Comparison of ENCODE assay signal across 22 mouse cellular contexts in genomic region chr7:121890636-121891360, GRCm38 (mm10). TPM values are rescaled to one million over a fixed set of nuclear protein-coding genes. Genes with fewer than 3 reads are reported as not detected.
A peak's percentile ranks its signal among the peaks of the same experiment; 100 is the strongest.
DNase-seq lines count a peak whose midpoint lies in the region; ATAC-seq and TF ChIP-seq lines count a peak whose summit lies in the region.
"Had no signal": no experiment of that assay in that cellular context is flagged by ENCODE, and none has a peak within 500 bp of the region (broad histone marks: within the 10 kb centered on the region; RNA-seq: fewer than 3 reads in every experiment).

No protein-coding gene starts in this region.

- no peak for TF ChIP-seq POLR2A in CH12.LX (IDR thresholded peaks at IDR 0.05; ENCODE audit: low read depth, low read length)
- no peak for TF ChIP-seq POLR2A in lung, adult 2 months (IDR thresholded peaks at IDR 0.05; ENCODE audit: borderline replicate concordance, extremely low read depth, low read depth, low read length)

- no peak for TF ChIP-seq CTCF in CH12.LX (conservative IDR thresholded peaks at IDR 0.05 in 1 of 2, IDR thresholded peaks at IDR 0.05 in 1 of 2; ENCODE audit: low read depth in 2 of 2, low read length in 2 of 2)
- TF ChIP-seq CTCF in lung, adult 2 months (IDR thresholded peaks at IDR 0.05; ENCODE audit: insufficient read depth, low read length) = no peak

- H3K27ac ChIP-seq in CH12.LX (ENCODE audit: insufficient read depth, low read depth) = no peak overlapping the region
- no peak overlapping the region for H3K27ac ChIP-seq in intestine, embryonic 15.5 days
- H3K27ac ChIP-seq: embryonic facial prominence, embryonic 12.5 days; forebrain, embryonic 13.5 days; heart, embryonic 13.5 days; liver, embryonic 12.5 days; neural tube, embryonic 15.5 days had no signal

- ATAC-seq in intestine, embryonic 15.5 days = no peak
- ATAC-seq: forebrain, embryonic 13.5 days; intestine, postnatal 0 days; liver, embryonic 12.5 days; lung, postnatal 0 days had no signal

- no peak overlapping the region for H3K4me3 ChIP-seq in CH12.LX (replicated peaks in 1 of 3; ENCODE audit: low read depth in 2 of 3, low read length in 2 of 3, poor library complexity in 1 of 3)
- no peak overlapping the region for H3K4me3 ChIP-seq in intestine, embryonic 15.5 days (replicated peaks)
- no peak overlapping the region for H3K4me3 ChIP-seq in lung, adult 2 months (replicated peaks; ENCODE audit: extremely low read depth, low read depth, low read length)
- H3K4me3 ChIP-seq: embryonic facial prominence, embryonic 12.5 days; forebrain, embryonic 13.5 days; heart, embryonic 13.5 days; liver, embryonic 12.5 days; neural tube, embryonic 15.5 days had no signal

- peaks cover 3% of the 10 kb centered on the region for H3K9me3 ChIP-seq in CH12.LX (replicated peaks; ENCODE audit: low read length)
- H3K9me3 ChIP-seq in intestine, embryonic 15.5 days = no peaks in the 10 kb centered on the region
- H3K9me3 ChIP-seq: embryonic facial prominence, embryonic 12.5 days; forebrain, embryonic 13.5 days; liver, embryonic 12.5 days; neural tube, embryonic 15.5 days had no signal

- in situ Hi-C loops in CH12.LX (cut with MboI; ENCODE audit: low pct_ligation_motif_present, low pct_unique_long_range_greater_than_20kb, low sequenced_read_pairs) = no loop called here

- TF ChIP-seq EP300 in CH12.LX (IDR thresholded peaks at IDR 0.05; ENCODE audit: low read length) = 0 out of 2 replicates have a peak, but pooled peaks have one; percentile 10

- no peak overlapping the region for H3K9ac ChIP-seq in CH12.LX (ENCODE audit: insufficient read depth, low read depth)
- no peak overlapping the region for H3K9ac ChIP-seq in intestine, embryonic 15.5 days
- H3K9ac ChIP-seq: embryonic facial prominence, embryonic 12.5 days; forebrain, embryonic 13.5 days; heart, embryonic 13.5 days; liver, embryonic 12.5 days; neural tube, embryonic 15.5 days had no signal

- H3K4me1 ChIP-seq in CH12.LX (ENCODE audit: control insufficient read depth in 1 of 2, insufficient read depth in 2 of 2) = peaks cover 0 to 7% of the 10 kb centered on the region in 2 experiments; a peak in 2 of 4 replicates
- no peaks in the 10 kb centered on the region for H3K4me1 ChIP-seq in intestine, embryonic 15.5 days (replicated peaks)
- no peaks in the 10 kb centered on the region; the same call in 1 of the 2 replicates for H3K4me1 ChIP-seq in lung, adult 2 months (ENCODE audit: control insufficient read depth, insufficient read depth, low read length)
- H3K4me1 ChIP-seq: embryonic facial prominence, embryonic 12.5 days; forebrain, embryonic 13.5 days; heart, embryonic 13.5 days; liver, embryonic 12.5 days; neural tube, embryonic 15.5 days had no signal

- H3K79me2 ChIP-seq in CH12.LX (replicated peaks; ENCODE audit: control insufficient read depth, extremely low read depth, insufficient read depth, poor library complexity, severe bottlenecking) = no peaks in the 10 kb centered on the region

- dilution Hi-C loops in CH12.LX (cut with MboI; ENCODE audit: extremely low pct_ligation_motif_present, extremely low pct_unique_long_range_greater_than_20kb, low sequenced_read_pairs) = no loop called here

- no peaks in the 10 kb centered on the region for H3K36me3 ChIP-seq in CH12.LX (replicated peaks in 1 of 2; ENCODE audit: control insufficient read depth in 1 of 2, insufficient read depth in 1 of 2, low read length in 1 of 2)
- H3K36me3 ChIP-seq in intestine, embryonic 15.5 days = no peaks in the 10 kb centered on the region
- H3K36me3 ChIP-seq: embryonic facial prominence, embryonic 12.5 days; heart, embryonic 13.5 days; liver, embryonic 12.5 days; neural tube, embryonic 15.5 days had no signal

- H3K27me3 ChIP-seq in CH12.LX (replicated peaks) = no peaks in the 10 kb centered on the region
- no peaks in the 10 kb centered on the region for H3K27me3 ChIP-seq in intestine, embryonic 15.5 days (replicated peaks)
- H3K27me3 ChIP-seq: embryonic facial prominence, embryonic 12.5 days; forebrain, embryonic 13.5 days; heart, embryonic 13.5 days; liver, embryonic 12.5 days; neural tube, embryonic 15.5 days had no signal

- peak; percentile 70 for DNase-seq in layer of hippocampus, adult 9-11 months
- no peak for DNase-seq in layer of hippocampus, postnatal 14 days (ENCODE audit: low spot score in 2 of 2)
- peak; percentile 22 for DNase-seq in CH12.LX (ENCODE audit: extremely low read depth)
- DNase-seq in frontal cortex, adult 2 months (ENCODE audit: extremely low spot score in 1 of 2, low spot score in 1 of 2) = peak; percentile 56 to 57
- DNase-seq in left cerebral cortex, postnatal 36 days (ENCODE audit: low spot score in 2 of 2) = peak; percentile 57 to 67
- no peak for DNase-seq in kidney, adult 8-10 months
- no peak for DNase-seq in lung, adult 2 months
- DNase-seq: adrenal gland, adult 2 months; cerebellum, postnatal 25 days; gastrocnemius, postnatal 25 days; kidney, postnatal 36 days; thymus, postnatal 36 days had no signal

- no peak overlapping the region for H3K4me2 ChIP-seq in CH12.LX (ENCODE audit: insufficient read depth, low read depth, poor library complexity, severe bottlenecking)
- no peak overlapping the region for H3K4me2 ChIP-seq in intestine, embryonic 15.5 days (replicated peaks)
- H3K4me2 ChIP-seq: embryonic facial prominence, embryonic 12.5 days; forebrain, embryonic 13.5 days; heart, embryonic 13.5 days; liver, embryonic 12.5 days; neural tube, embryonic 15.5 days had no signal

- no peak for TF ChIP-seq RAD21 in CH12.LX (IDR thresholded peaks at IDR 0.05; ENCODE audit: low read depth, low read length)

- intact Hi-C loops in left cerebral cortex, postnatal 36 days (cut with DNase I) = no loop called here

- 89% methylated on average over 13 of the region's 13 CpGs for WGBS in intestine, embryonic 15.5 days
- WGBS in lung, adult 2 months = 82% methylated on average over 13 of the region's 13 CpGs

TF ChIP-seq in CH12.LX, 34 proteins besides CTCF, POLR2A, EP300 and RAD21:
- no peak for TF ChIP-seq USF1 (IDR thresholded peaks at IDR 0.05; ENCODE audit: low read depth, low read length)
- TF ChIP-seq ZKSCAN1 (IDR thresholded peaks at IDR 0.05; ENCODE audit: borderline replicate concordance, low read depth, low read length) = no peak
- TF ChIP-seq ZMIZ1 (IDR thresholded peaks at IDR 0.05; ENCODE audit: low read depth, low read length) = no peak
- no peak for TF ChIP-seq HCFC1 (IDR thresholded peaks at IDR 0.05; ENCODE audit: low read depth, low read length)
- TF ChIP-seq UBTF (IDR thresholded peaks at IDR 0.05; ENCODE audit: low read depth, low read length) = no peak

RNA-seq across cellular contexts. Expression of gene Scnn1b, which starts 26.0 kb away (rescaled TPM):
- total RNA-seq in layer of hippocampus, postnatal 14 days (2021) = under 1 TPM in 1 of 2 experiments, not detected in 1; 0.41 TPM
- total RNA-seq in CH12.LX (2012; rRNA removed) = 0.04 and 0.08 TPM in 2 replicates
- total RNA-seq in CH12.LX (2014; rRNA removed) = not detected in 2 replicates
- polyA plus RNA-seq in CH12.LX (2012; ENCODE audit: insufficient read length, low read depth) = not detected in 2 replicates
- polyA plus RNA-seq in frontal cortex, adult 2 months (2012; rRNA removed) = 0.22 and 0.27 TPM in 2 replicates
- not detected for total RNA-seq in left cerebral cortex, postnatal 36 days (2021)
- polyA plus RNA-seq in intestine, embryonic 15.5 days (2015; fragmentation: Nextera tagmentation; extraction: Ambion mirVana) = 0.30 and 0.48 TPM in 2 replicates
- polyA plus RNA-seq in lung, adult 2 months (2012; rRNA removed) = 135 and 179 TPM in 2 replicates
- total RNA-seq: adrenal gland, adult 2 months; megakaryocyte-erythroid progenitor cell, adult 5-6 weeks; monocyte, adult 5-6 weeks had no signal
- polyA plus RNA-seq: forebrain, embryonic 13.5 days had no signal

Comparison
In these comparisons a context has a peak if more than half of its experiments do, and no peak if none do; other contexts are left out.
1. DNase-seq: peak in layer of hippocampus, adult 9-11 months (single experiment), CH12.LX (single experiment), frontal cortex, adult 2 months (2 of 2) and left cerebral cortex, postnatal 36 days (2 of 2); none in layer of hippocampus, postnatal 14 days (0 of 2), kidney, adult 8-10 months (0 of 2) and lung, adult 2 months (single experiment).
2. RNA of gene Scnn1b, which starts 26.0 kb away (polyA plus RNA-seq): 135 to 179 TPM in lung, adult 2 months; 0.30 to 0.48 TPM in intestine, embryonic 15.5 days, 0.22 to 0.27 TPM in frontal cortex, adult 2 months and not detected in CH12.LX; every median in the first group is over 10 times any median in the second.